Mouse (Mus musculus): Measurements from ENCODE around the gene Cep70.

The Cep70 gene

DNA sequence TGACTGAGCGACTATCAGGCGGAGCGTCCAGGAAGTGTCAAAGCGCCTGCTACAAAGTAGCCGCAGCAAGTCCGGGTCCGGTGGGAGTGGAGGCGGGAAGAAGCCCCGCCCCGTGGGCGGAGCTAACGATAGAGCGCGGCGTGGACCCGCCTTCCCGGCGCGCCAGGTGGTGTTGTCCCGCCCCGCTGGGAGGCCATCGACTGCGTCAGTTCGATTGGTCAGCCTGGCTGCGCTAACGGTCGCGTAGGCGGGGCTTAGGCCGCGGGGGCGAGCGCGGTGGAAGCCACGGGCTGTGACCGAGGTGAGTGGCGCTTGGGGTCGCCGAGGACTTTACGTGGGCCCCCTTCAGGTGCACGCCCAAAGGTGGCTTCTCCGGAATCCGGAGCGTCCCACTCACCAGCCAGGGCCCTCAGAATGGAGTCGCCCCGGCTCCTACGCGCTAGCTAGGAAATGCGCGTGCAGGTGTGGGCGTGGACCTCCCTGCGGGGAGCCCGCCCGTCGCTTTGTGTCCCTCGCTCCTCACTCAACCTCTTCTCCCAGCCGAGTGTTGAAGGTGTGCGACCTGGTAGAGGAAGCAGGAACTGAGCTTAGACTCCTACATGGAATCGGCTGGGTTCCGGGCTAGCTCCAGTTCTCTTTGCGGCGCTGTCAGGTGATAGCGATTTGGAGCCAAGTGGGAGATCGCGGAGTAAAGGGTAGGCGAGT lies at the start of gene Cep70:
Gene Cep70, plus strand, starts transcription at position 178 of the 705 bp plus-strand sequence.
- DNase-seq = peak; percentile 95 to 98

DNA sequence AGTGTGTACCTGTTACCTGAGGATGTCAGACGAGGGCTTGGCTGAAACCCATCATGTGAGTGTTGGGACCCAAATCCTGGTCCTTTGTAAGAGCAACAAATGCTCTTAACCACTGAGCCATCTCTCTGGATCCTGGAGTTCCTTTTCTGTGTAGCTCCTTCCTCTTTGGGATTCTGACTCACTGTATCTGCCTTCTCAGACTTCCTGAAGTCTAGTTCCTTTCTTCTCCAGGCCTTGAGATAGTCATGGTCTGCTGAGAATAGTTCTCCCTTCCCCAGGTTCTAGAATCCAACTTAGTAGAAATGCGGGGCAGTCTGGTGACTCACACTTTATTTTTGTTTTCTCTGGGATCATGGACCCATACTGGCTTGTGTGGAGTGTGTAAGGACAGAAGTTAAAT lies 30.5 kb upstream of the Cep70 start:
- no peak for DNase-seq

DNA sequence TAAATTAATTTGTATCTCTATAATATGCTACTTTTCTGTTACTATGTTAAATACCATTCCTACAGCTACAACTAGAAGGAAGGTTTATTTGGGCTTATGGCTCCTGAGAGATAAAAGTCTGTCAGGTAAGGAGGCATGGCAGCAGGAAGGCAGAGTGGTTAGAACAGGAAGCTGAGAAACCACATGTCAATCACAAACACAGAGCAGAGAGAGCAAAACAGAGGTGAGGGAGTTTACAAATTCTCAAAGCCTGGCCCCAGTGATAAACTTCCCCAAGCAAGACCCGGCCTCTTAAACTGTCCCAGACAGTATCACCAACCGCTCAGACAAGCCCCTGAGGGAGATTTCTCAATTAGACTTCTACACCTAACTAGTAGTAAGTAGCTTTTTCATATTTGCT lies 27.0 kb upstream of the Cep70 start:
- no peak for DNase-seq

DNA sequence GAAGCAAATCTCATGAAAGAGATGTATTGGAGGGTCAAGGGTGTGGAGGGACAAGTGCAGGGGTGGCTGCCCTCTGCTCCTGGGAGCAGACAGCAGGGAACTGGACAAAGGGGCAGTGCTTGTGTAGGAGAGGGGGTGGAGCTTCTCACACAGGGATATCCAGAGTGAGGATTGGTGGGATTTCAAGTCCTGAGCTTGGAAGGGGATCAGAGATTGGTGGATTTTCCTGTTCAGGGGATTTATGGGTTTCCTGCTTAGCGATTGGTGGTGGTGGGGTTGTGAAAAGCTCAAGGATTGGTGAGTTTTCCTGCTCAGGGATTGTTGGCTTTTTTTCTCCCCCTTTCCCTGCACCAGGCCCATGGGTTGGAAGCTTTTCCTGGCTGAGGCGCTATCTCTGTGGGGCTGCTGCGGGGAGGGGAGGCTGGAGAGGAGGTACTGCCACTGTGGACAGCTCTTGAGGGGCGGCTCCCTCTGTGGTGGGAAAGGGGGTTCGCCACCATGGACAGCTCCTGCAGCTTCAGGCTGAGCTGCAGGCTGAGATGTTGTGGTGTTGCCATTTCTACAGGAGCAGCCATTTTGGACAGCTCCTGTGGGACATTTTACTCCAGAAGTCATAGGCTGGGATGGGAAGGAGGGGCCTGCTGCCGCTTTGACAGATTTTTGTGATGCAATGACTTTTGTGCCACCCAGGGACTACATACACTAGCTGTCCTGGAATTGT lies 25.0 kb upstream of the Cep70 start:
- DNase-seq = no peak

DNA sequence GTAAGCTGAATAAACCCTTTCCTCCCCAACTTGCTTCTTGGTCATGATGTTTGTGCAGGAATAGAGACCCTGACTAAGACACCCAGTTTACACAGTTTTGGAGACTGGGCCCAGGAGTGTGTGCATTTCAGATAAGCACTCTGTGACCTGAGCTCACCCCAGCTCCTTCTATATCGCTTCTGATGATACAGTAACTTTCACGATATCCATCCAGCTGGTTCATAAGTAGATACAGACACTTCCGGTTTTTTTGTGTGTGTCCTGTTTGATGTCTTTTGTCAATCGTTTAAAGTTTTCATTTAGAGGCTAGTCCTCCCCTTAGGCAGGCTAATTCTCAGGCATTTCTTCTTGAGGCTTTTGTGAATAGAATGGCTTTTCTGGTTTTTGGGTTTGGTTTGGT lies 21.5 kb upstream of the Cep70 start:
- no peak for DNase-seq

DNA sequence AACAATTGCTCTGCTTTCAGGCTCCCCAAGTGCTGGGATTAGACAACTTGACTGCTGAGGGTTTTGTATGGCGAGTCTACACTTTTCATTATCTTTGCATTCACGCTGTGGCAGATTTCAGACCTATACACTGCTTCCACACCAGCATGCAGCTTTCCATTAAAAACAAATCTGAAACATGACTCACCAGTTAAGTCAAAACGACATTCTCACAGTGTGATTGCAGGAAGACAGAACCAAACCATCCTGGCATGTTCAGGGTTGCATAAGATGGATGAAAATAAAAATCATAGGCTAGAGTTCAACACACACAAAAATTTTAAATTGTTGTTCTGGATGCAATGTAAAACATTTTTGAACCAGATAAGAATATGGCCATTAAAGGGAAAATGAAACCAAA lies 18.6 kb upstream of the Cep70 start:
- DNase-seq = no peak

DNA sequence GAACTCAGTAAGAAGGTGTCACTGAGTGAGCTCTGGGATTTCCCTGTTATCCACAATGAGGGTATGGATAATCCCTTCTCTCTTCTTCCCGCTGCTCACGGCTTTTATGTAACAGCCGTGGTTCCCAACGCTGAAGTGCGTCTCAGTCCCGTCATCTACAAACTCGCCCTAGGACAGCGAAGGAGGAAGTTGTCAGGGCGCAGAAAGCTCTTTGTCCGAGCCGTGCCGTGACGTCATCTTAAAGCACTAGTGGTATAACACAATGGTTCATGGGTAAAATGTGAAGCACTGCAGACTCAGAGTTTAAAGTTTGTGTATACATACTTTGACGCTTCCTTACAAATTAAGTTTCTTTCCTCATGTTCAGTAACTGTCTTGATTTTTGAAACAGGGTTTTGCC lies 13.7 kb upstream of the Cep70 start:
- DNase-seq = no peak

DNA sequence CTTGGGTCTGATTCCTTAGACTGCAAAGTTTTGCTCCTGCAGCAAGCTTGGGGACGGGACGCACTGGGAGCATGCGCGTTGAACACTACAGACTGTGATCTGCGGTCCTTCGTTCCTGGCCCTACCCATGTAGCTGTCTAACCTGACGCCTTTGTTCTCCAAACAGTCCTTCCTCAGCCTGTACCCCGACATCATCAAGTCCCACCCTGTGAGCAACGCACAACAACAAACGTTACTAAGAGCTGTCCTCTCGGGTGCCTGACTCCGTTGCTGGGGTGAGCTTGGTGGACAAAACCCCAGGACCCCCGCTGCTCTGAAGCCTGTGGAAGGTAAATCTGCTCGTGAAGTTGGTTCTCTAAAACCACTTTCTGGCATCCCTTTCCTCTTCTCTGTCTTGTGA lies 6.0 kb upstream of the Cep70 start, which contains the start of gene Faiml:
Gene Faiml, minus strand, starts transcription at position 101 of the 400 bp plus-strand sequence.
- DNase-seq = no peak

DNA sequence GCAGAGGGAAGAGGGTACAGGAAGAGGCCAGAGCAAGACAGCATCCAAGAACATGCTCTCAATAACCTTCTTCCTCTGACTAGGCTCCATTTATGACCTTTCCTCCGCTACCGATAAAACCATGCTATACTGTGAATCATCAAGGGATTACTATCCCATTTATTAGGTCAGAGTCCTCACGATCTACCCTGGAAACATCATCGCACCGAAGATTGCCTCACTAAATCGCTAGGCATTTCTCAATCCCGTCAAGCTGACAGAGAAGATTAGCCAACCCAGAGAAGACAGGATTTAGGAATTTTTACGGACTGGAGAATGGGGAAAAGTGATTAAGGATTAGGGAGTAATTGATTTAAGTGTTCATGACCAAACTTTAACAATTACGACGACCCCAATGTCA lies 4.9 kb upstream of the Cep70 start:
- no peak for DNase-seq

DNA sequence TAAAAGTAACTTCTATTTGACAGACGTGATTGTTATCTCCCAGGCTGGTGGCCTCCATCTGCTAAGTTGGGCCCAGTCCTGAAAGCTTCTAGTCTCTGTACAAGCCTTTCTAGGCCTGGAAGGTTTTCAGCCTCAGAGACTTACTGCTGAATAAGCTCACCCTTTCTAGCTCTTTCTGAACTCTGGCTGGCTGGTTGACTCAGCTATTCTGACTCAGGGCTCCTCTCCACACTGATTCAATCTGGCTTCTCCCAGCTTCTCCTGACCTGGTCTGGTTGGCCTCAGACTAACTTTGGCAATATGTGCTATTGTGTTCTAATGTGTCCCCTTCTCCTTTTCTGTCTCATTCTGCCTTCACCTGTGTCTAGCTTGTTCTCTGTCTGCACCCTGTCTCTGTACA lies 3.9 kb upstream of the Cep70 start:
- no peak for DNase-seq

DNA sequence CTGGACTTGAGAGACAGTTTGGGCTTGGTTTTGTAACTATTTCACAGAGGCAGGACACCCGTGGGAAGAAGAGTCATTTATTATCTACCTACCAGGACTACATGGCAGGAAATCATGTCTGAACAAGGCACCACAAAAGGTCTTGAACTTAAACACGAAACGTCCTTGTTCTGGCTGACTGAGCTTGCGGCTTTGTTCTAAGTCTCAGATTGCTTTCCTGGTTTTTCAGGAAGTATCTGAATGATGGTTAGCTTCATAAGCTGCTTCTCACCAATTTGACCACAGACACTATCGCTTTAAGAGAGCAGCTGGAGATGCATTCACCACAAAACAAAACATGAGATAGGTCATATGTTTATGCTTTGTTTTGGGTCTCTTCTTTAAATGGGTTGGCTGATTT lies 2.6 kb upstream of the Cep70 start:
- DNase-seq = no peak

DNA sequence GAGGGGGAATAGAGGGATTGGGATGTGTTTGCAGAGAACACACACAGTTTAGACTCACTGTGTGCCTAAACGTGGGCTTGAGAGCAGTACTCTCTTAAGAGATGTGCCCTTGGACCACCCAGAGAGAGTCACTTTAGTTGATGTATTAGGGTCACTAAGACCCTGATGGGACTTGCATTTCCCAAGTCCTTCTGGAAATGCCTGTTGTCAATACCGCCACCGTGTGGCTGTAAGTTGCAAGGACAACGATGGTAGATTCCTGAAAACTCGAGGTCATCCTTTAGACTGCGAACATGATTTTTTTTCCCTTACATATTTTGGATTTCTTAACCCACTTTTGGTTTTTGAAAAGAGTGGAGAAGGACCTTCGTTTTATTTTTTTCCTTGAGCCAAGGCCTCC lies 1.1 kb upstream of the Cep70 start:
- peak; percentile 29 to 45 for DNase-seq

DNA sequence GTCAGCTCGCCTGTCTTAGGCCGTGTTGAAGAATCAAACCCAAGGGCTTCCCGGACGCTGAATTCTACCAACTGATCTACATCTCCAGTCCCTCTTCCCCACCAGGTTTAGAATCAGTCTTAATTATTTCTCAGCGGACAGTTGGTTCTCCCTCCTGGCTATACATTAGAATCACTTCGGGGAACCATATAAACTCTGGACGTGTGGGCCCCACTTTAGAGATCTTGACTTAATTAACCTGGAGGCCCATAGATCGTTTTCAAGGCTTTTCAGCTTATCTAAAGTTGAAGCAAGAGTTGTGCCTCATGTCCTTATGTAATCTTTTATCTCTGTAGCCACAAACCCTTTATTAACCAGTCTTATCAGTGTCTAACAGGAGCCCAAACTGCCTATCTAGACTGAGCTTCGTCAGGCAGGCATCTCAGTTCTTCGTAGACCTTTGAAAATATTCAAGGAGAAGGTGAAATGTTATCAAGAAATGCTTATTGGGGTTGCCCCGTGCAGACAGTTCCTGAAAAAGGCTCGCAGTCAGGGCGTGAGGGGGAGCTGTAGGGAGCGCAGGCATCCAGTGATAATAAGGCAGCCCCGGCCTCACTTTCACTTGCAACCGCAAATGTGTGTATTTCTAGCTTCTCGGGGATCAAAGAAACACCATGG lies 506 bp upstream of the Cep70 start:
- peak; percentile 7 to 14 for DNase-seq

DNA sequence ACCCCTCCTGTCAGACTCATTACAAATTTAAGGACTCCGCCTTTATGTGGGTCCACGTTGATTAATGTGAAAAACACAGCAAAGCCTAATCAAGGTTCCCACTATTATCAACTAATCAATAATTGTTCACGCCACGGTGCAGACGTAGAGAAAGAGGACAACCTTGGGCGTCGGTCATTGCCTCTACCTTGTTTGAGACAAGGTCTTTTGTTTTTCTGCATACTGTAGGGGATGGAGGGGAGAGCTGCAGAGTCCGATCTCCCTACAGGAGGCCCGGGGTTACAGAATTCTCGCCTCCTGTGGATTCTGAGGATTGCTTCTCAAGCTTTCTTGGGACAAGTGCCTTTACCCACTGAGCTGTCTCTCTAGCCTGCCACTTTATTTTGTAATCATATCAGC lies 727 bp downstream of the Cep70 start:
- peak in 1 of 2 experiments; percentile 11 for DNase-seq

DNA sequence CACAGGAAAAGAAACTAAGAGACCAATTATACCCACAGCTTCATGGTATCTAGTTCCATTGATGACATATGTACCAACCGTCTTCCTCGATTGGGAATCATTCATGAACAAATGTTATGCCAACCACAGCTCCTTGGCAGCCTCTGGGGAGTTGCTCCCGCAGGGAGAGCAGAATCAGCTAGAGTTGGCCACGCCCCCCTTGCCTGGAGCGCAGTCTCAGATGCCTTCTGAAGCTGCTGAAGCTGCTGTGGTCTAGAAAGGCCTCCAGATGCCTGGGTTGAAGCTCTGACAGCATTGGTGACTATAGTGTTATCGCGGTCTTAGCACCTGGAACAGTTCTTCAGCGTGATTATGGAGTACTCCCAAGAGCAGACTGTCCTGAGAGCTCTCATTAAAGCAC lies 5.1 kb downstream of the Cep70 start:
- DNase-seq = no peak

DNA sequence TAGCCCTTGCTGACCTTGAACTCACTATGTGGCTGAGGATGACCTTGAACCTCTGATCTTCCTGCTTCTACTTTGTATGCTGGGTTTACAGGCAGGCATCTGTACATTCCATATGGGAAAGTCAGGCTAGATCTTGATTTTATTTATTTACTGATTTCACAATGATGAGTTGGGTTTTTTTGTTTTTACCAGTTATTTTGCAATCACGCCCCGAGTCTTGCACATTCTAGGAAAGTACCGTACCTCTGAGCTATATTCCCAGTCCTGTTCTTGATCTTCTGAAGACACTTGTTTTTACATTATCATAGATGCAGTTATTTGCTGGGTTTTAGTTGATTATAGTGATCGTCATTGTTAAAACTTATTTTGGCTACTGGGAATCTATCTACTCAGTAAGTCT lies 5.7 kb downstream of the Cep70 start:
- DNase-seq = no peak

DNA sequence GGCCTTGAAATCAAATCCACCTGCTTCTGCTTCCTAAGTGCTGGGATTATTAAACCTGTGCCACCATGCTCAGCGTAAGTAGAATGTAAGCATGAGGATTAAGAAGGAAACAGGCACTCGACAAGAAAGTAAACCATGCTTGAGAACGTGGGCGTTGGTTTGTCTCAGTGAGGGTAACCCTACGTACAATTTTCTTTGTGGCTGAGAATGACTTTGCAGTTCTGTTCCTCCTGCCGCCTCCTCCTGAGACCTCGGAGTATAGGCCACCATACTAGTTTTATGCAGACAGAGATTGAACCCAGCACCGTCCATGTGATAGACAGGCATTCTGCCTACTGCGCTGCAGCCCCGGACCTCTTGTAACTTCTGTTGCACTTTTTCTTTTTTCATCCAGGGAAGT lies 10.7 kb downstream of the Cep70 start:
- no peak for DNase-seq

DNA sequence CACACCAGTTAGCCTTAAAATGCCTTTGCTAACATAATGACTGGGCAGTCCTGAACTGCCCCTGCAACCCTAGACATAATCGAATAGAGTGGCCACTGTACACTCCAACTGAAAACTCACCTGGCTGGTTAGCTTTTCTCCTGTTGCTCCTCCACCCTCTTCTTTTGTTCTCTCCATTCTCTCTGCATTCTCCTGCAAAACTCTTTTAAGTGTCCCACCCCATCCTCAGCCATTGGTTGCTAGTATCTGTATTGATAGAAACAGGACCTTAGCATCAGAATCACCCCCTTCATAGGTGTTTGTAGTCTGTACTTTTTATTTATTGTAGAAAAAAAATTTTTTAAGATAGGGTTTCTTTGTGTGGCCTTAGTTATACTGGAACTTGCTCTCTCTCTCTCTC lies 13.0 kb downstream of the Cep70 start:
- no peak for DNase-seq

DNA sequence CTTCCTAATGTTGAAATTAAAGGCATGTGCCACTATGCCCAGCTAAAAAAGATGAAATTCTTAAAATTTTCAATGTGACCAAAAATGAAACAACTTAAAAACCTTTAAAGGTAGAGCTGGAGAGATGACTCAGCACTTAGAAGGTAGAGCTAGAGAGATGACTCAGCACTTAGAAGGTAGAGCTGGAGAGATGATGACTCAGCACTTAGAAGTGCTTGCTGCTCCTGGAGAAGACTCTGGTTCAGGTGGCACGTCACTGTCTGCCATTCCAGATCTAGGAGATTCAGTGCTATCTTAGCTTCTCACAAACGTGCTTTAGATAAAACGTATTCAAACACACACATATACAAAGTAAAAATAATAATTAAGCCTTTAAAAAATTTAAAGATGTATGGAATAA lies 13.7 kb downstream of the Cep70 start:
- DNase-seq = no peak

DNA sequence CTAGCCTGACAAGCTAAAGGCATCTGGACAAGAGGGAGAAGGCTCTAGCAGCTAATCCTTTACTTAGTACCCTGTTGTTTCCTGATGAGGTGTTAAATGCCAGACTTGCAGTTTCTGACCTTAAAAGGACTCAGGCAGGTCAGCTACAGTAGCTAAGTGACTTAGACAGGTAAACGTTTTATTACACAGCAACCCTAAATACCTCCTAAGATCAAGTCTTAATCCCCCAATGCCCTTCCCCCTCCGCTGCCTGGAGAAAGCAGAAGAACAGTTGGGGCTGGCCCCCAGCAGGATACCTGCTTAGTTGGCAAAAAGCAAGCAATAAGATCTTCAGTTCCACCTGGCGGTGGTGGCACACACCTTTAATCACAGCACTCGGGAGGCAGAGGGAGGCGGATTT lies 15.7 kb downstream of the Cep70 start:
- DNase-seq = no peak

DNA sequence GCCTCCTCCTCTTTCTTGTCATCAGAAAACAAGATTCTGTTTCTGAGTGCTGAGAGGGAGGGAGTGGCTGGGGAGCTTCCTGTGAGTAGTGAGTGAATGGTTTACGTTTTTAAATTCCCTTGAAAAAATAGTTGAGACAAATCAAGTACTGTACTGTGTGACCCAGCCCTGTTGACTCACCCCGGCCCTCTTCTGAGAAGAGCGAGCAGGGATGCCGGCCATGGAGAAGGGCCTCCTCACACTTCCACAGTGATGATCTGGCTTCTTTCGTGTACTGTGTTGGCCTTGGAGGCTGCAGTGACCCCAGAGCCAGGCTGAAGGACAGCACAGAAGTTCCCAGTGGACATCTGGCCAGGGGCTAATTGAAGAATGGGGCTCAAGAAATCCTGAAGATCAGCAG lies 61.1 kb downstream of the Cep70 start:
- no peak for DNase-seq

DNA sequence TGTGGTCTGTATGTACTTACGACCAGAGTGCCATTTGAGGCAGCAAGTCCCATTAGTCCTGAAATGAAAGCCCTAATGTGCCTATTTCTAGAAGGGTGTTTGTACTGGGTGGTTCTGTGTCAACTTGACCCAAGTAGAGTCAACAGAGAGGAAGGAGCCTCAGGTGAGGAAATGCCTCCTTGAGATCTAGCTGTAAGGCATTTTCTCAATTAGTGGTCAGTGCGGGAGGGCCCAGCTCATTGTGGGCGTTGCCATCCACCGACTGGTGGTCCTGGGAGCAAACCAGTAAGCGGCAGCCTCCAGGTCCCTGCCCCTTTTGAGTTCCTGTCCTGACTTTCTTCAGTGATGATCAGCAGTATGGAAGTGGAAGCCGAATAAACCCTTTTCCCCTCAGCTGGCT lies 63.1 kb downstream of the Cep70 start:
- no peak for DNase-seq

DNA sequence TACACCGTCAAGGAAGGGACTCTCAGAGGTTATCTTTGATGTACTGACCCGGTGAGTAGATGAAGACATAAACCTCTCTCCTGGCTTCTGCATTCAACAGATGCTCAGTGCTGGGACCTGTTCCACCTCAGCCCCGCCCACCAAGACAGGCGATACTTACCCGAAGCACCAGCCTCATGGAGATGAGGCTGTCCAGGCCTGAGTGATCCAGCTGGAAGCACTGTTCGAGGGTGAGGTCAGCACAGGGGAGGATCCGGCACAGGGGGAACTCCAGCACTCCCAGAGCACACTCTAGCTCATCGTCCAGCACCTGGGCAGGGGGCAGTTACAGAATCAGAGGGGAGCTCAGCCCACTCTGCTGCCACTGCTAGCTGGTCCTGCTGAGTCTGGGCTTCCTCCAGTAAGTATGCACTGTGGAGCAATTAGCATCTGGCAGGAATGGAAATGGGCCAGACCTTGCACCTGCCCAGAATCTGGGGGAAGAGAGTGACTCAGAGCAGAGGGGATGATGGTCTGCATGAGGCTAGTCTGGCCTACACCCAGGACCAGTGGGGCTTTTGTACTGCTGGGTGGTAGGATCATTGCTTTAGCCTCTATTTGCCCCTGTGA lies 76.3 kb downstream of the Cep70 start:
- no peak for DNase-seq

DNA sequence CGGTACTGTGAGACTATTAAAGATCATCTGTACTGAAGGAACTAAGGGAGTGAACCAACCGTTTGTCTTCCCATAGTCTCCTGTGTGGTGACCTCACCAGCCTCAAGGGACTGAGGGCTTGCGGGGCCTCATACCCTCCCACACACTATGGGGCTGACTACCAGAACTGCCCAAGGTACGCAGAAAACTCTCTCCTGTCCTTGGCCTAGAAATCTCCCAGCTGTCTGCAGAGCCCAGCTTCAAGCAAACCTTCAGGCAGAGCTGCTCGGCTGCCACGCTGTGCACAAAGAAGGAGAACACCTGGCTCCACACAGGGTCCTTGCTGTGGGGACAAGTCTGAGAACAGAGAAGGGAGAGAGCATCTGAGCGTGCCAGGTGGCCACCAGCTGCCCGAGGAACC lies 76.8 kb downstream of the Cep70 start:
- no peak for DNase-seq

Measured in kidney, adult 8-10 months (tissue).